Mouse (Mus musculus) heart, adult 2 months (tissue): ENCODE measurements around the gene Phlpp1. TPM values are rescaled to one million over a fixed set of nuclear protein-coding genes. Genes with fewer than 3 reads are reported as not detected.
A peak's percentile ranks its signal among the peaks of the same experiment; 100 is the strongest.

Experiments used
- DNase-seq, 2 experiments: peaks; one replicate each; pipeline ENCODE4 v3.0.0; 2021
- H3K27ac ChIP-seq: fragments of 200-600 bp; 2 replicates; pipeline ENCODE4 v1.8.1; 2022
- H3K27me3 ChIP-seq: fragments of 200-500 bp; 2 replicates; pipeline ENCODE4 v1.6.1; 2012; ENCODE audit warnings: mild to moderate bottlenecking, low read length, inconsistent platforms, mixed read lengths; ENCODE audit not compliant: control insufficient read depth, insufficient read depth
- H3K36me3 ChIP-seq: fragments of 200-500 bp; 2 replicates; pipeline ENCODE4 v1.6.1; 2012; ENCODE audit warnings: low read length, inconsistent platforms; ENCODE audit not compliant: control insufficient read depth, insufficient read depth
- H3K4me1 ChIP-seq: fragments of 200-500 bp; 2 replicates; pipeline ENCODE4 v1.6.1; 2011; ENCODE audit warnings: low read length; ENCODE audit not compliant: control insufficient read depth, insufficient read depth
- H3K4me3 ChIP-seq: fragments of 200-600 bp; 2 replicates; pipeline ENCODE4 v1.8.1; 2022
- H3K79me2 ChIP-seq: fragments of 200-500 bp; replicated peaks from 2 replicates; pipeline ENCODE4 v1.6.1; 2012; ENCODE audit warnings: mild to moderate bottlenecking, inconsistent platforms, low read length, moderate library complexity, mixed read lengths; ENCODE audit not compliant: control insufficient read depth, insufficient read depth
- H3K9ac ChIP-seq: fragments of 200-500 bp; 2 replicates; pipeline ENCODE4 v1.6.1; 2012; ENCODE audit warnings: low read depth, mild to moderate bottlenecking, control low read depth, inconsistent platforms, low read length, mixed read lengths
- CTCF ChIP-seq: fragments of 200-600 bp; IDR thresholded peaks from 2 replicates; pipeline ENCODE4 v1.8.1; 2022; ENCODE audit warnings: antibody characterized with exemption, mild to moderate bottlenecking, moderate library complexity
- EP300 ChIP-seq: fragments of 200-500 bp; IDR thresholded peaks from 2 replicates; pipeline ENCODE4 v1.6.1; 2011; ENCODE audit warnings: low read depth, low read length, control low read depth; ENCODE audit not compliant: insufficient read depth
- POLR2A ChIP-seq: fragments of 200-500 bp; IDR thresholded peaks from 2 replicates; pipeline ENCODE4 v1.6.1; 2011; ENCODE audit warnings: mild to moderate bottlenecking, low read depth, low read length, control low read depth; ENCODE audit not compliant: insufficient read depth
- WGBS: fragments of 180-500 bp; shearing (Covaris S2); methylation state at CpG from one replicate; pipeline ENCODE4 v1.1.7; 2018; 5-methylcytosine and 5-hydroxymethylcytosine counted together
- intact Hi-C: fragments of 180-260 bp; cut with DNase I; formaldehyde crosslinking; loops from one replicate; pipeline ENCODE4 v1.15.1; 2025
- polyA plus RNA-seq: library from polyadenylated mRNA; depleted of rRNA; stranded (reverse); fragments of >200 nt; gene quantifications from 2 replicates; pipeline ENCODE4 v1.2.3, GENCODE M21; 2012
- total RNA-seq, 2 experiments: library from RNA; stranded (reverse); gene quantifications; 2 replicates each; pipeline ENCODE4 v1.2.3; 2021

Phlpp1 gene
- total and polyA plus RNA-seq, 3 experiments, result 9.6 to 17.2 (median 16.3) TPM

DNA sequence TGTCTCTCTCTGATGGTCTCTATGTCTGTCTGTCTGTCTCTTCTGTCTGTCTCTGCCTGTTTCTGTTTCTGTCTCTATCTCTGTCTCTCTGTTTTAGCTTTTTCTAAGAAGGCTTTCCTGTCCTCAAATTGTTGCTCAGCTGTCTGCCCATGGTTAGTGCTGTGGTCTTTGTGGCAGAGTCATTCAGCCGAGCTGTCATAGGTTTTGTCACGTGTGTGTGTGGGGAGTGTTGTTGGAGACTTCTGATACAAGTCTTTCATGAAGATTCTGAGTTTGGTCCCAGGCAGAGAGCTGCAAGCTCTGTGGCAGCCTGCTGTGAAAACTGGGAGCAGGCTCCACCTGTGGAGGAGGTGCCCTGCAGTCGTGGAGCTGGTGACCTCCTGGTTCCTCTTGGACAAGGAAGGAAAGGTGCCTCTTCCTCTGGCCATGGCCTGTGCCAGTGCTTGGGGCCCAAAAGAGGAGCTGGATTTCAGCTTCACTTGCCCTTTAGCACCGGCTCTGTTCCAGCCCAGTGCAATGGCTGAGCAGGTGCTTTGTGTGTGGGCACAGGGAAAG lies 13.5 kb upstream of the Phlpp1 start:
- H3K27me3 ChIP-seq, result no peaks in the 10 kb centered on the region
- DNase-seq, result no peak
- no peaks in the 10 kb centered on the region for H3K36me3 ChIP-seq
- H3K4me3 ChIP-seq, result no peak overlapping the region
- H3K9ac ChIP-seq, result no peak overlapping the region
- H3K4me1 ChIP-seq, result peaks cover 1% of the 10 kb centered on the region; the same call in 1 of the 2 replicates
- intact Hi-C loops, result no loop called here
- no peak overlapping the region for H3K27ac ChIP-seq
- WGBS, result 54% methylated on average over 4 of the region's 4 CpGs
- H3K79me2 ChIP-seq, result no peaks in the 10 kb centered on the region
- TF ChIP-seq POLR2A, result no peak
- no peak for TF ChIP-seq EP300
- no peak for TF ChIP-seq CTCF

DNA sequence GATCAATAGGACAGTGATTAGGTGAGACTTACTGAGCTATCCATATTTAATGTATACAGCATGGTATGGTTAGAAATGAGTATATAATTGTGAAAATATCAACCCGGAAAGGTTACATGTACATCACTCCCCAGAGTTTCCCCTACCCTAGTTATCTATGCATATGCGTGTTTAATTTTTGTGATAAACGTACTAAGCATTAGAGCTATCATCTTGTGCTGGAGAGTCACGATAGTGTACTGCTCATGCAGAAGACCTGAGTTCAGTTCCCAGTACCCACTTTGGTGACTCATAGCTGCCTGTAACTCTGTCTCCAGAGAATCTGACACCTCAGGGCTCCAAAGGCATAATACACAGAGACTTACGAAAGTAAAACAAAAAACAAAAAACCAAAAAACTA lies 11.9 kb upstream of the Phlpp1 start:
- TF ChIP-seq CTCF, result no peak
- no peak for TF ChIP-seq POLR2A
- no peak for TF ChIP-seq EP300
- intact Hi-C loops, result no loop called here
- Histone ChIP-seq H3K36me3 (no peaks in the 10 kb centered on the region), H3K79me2 (no peaks in the 10 kb centered on the region), H3K4me1 (peaks cover 1% of the 10 kb centered on the region; the same call in 1 of the 2 replicates), H3K9ac (no peak overlapping the region), H3K27me3 (no peaks in the 10 kb centered on the region), H3K27ac (no peak overlapping the region), H3K4me3 (no peak overlapping the region)
- 97% methylated on average over 5 of the region's 5 CpGs for WGBS
- no peak for DNase-seq

DNA sequence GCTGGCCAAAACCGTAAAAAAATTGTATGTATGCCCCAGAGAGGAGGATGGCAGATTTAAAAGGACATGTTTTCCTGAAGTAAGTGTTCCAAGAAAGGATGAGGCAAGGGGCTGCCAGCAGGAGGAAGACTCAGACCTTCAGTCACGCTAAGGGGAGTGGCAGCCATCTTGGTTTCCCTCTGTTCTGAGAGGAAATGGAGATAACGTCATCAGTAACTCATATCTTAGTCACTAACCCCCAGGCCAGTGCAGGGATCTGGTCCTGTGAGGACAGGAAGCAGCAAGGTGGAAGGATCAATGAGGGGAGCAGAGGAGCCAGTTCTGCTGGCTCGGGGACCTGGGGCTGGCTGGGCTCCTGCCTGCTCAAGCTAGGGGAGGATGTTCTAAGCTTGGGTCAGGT lies 10.6 kb upstream of the Phlpp1 start:
- WGBS, result 59% methylated on average over 4 of the region's 4 CpGs
- Histone ChIP-seq H3K4me1 (no peaks in the 10 kb centered on the region), H3K9ac (no peak overlapping the region), H3K36me3 (no peaks in the 10 kb centered on the region), H3K4me3 (no peak overlapping the region), H3K27me3 (no peaks in the 10 kb centered on the region), H3K27ac (no peak overlapping the region), H3K79me2 (no peaks in the 10 kb centered on the region)
- intact Hi-C loops, result no loop called here
- TF ChIP-seq CTCF, result no peak
- no peak for TF ChIP-seq EP300
- TF ChIP-seq POLR2A, result no peak
- no peak for DNase-seq

GRCm38 (mm10) chr1:106162581-106162980 lies 9.0 kb upstream of the Phlpp1 start:
- H3K4me3 ChIP-seq, result no peak overlapping the region
- intact Hi-C loops, result no loop called here
- H3K36me3 ChIP-seq, result no peaks in the 10 kb centered on the region
- TF ChIP-seq POLR2A, result no peak
- no peak for TF ChIP-seq CTCF
- TF ChIP-seq EP300, result no peak
- no peak overlapping the region for H3K9ac ChIP-seq
- no peaks in the 10 kb centered on the region for H3K4me1 ChIP-seq
- H3K27me3 ChIP-seq, result no peaks in the 10 kb centered on the region
- no peak overlapping the region for H3K27ac ChIP-seq
- no peaks in the 10 kb centered on the region for H3K79me2 ChIP-seq
- peak in 1 of 2 experiments; percentile 16 for DNase-seq
- WGBS, result 78% methylated on average over 7 of the region's 7 CpGs

GRCm38 (mm10) chr1:106163401-106163800 lies 8.2 kb upstream of the Phlpp1 start:
- WGBS, result 83% methylated on average over 8 of the region's 8 CpGs
- no peak overlapping the region for H3K27ac ChIP-seq
- no peak for TF ChIP-seq POLR2A
- no peak for TF ChIP-seq EP300
- no peak for TF ChIP-seq CTCF

DNA sequence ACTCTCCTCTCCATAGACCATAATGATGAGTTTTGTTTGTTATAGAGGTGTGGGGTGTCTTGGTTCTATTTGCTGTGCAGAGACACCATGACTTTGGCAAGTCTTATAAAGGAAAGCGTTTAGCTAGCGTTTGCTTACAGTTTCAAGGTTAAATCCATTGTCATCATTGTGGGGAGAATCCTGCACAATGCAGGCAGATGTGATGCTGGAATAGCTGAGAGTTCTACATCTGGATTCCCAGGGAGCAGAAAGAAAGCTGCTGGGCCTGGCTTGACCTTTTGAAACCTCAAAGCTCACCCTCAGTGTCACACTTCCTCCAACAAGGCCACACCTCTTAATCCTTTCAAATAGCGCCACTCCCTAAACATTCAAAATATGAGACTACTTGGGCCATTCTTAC lies 7.4 kb upstream of the Phlpp1 start:
- WGBS, result 88% methylated on average over 3 of the region's 3 CpGs
- no peak overlapping the region for H3K9ac ChIP-seq
- H3K4me1 ChIP-seq, result no peaks in the 10 kb centered on the region
- no peak for DNase-seq
- no peak overlapping the region for H3K4me3 ChIP-seq
- H3K27ac ChIP-seq, result no peak overlapping the region
- no peaks in the 10 kb centered on the region for H3K36me3 ChIP-seq
- intact Hi-C loops, result no loop called here
- TF ChIP-seq EP300 (no peak), CTCF (no peak), POLR2A (no peak)
- no peaks in the 10 kb centered on the region for H3K79me2 ChIP-seq
- H3K27me3 ChIP-seq, result no peaks in the 10 kb centered on the region

More at GRCm38 (mm10) chr1:106163401-106163800, 8.2 kb upstream of the Phlpp1 start:
- no peaks in the 10 kb centered on the region for H3K36me3 ChIP-seq
- H3K79me2 ChIP-seq, result no peaks in the 10 kb centered on the region
- no peak for DNase-seq
- no peak overlapping the region for H3K9ac ChIP-seq
- intact Hi-C loops, result no loop called here
- H3K27me3 ChIP-seq, result no peaks in the 10 kb centered on the region
- no peaks in the 10 kb centered on the region for H3K4me1 ChIP-seq
- H3K4me3 ChIP-seq, result no peak overlapping the region
